16 mouse cellular contexts compared by ENCODE assay signal in the genomic region with DNA sequence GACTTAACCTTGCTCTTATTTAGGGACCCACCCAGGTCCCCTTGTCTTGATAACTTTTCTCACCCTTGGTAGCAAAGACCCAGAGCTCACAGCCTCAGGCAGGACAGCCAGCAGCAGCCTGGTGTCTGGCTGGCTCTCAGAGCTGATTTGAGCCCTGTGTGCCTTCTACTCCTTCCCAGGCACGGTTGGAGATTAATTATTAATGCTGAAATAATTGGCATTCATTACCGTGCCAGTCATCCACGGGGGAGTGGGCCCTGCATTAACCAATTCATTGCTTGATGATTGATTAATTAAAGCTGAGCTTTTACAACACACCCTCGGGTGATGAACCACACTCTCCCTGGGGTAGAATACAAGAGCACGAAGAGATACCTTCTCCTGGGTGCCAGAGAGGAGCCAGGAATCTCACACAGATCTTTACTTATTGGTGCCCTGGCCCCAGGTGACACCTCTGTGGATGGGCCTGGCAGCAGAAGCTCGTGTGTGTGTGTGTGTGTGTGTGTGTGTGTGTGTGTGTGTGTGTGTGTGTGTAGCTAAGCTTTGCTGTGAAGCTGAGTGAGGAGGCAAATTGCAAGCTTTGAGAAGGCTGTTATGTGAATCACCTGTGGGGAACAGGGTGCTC. TPM values are rescaled to one million over a fixed set of nuclear protein-coding genes. Genes with fewer than 3 reads are reported as not detected.
DNase-seq lines count a peak whose midpoint lies in the region; ATAC-seq and TF ChIP-seq lines count a peak whose summit lies in the region.
"Had no signal": no experiment of that assay in that cellular context is flagged by ENCODE, and none has a peak within 500 bp of the region (broad histone marks: within the 10 kb centered on the region; RNA-seq: fewer than 3 reads in every experiment).

No protein-coding gene starts in this region.

- 22% methylated on average over 6 of the region's 6 CpGs for WGBS in hindbrain, embryonic 12.5 days
- 55% methylated on average over 6 of the region's 6 CpGs for WGBS in hindbrain, embryonic 10.5 days
- 15% methylated on average over 6 of the region's 6 CpGs for WGBS in forebrain, postnatal 0 days
- 32% methylated on average over 6 of the region's 6 CpGs for WGBS in kidney, embryonic 15.5 days
- WGBS in midbrain, embryonic 15.5 days, result 23% methylated on average over 6 of the region's 6 CpGs

- no peak overlapping the region for H3K4me2 ChIP-seq in hindbrain, embryonic 12.5 days (replicated peaks)
- no peak overlapping the region for H3K4me2 ChIP-seq in forebrain, postnatal 0 days (ENCODE audit: low read depth)
- H3K4me2 ChIP-seq in kidney, embryonic 15.5 days, result no peak overlapping the region
- H3K4me2 ChIP-seq in midbrain, embryonic 15.5 days, result no peak overlapping the region
- H3K4me2 ChIP-seq: heart, embryonic 12.5 days; liver, embryonic 15.5 days; stomach, embryonic 15.5 days had no signal

- no peak overlapping the region for H3K4me3 ChIP-seq in hindbrain, embryonic 12.5 days
- no peak overlapping the region for H3K4me3 ChIP-seq in hindbrain, embryonic 10.5 days
- no peak overlapping the region for H3K4me3 ChIP-seq in forebrain, postnatal 0 days (ENCODE audit: low read depth, low read length)
- no peak overlapping the region for H3K4me3 ChIP-seq in kidney, embryonic 15.5 days (replicated peaks)
- H3K4me3 ChIP-seq in midbrain, embryonic 15.5 days, result no peak overlapping the region
- H3K4me3 ChIP-seq: heart, embryonic 12.5 days; liver, embryonic 15.5 days; stomach, embryonic 15.5 days had no signal

- H3K27me3 ChIP-seq in hindbrain, embryonic 12.5 days, result no peaks in the 10 kb centered on the region
- peaks cover 5% of the 10 kb centered on the region; the same call in 1 of the 2 replicates for H3K27me3 ChIP-seq in hindbrain, embryonic 10.5 days (ENCODE audit: insufficient read depth, poor library complexity, severe bottlenecking)
- H3K27me3 ChIP-seq in forebrain, postnatal 0 days (ENCODE audit: insufficient read depth, low read length), result no peaks in the 10 kb centered on the region
- H3K27me3 ChIP-seq in kidney, embryonic 15.5 days, result no peaks in the 10 kb centered on the region; the same call in 1 of the 2 replicates
- H3K27me3 ChIP-seq in midbrain, embryonic 15.5 days (replicated peaks), result 0 out of 2 replicates have a peak, but pooled peaks cover 3% of the 10 kb centered on the region
- H3K27me3 ChIP-seq: liver, embryonic 15.5 days; stomach, embryonic 15.5 days had no signal

- no peaks in the 10 kb centered on the region for H3K9me3 ChIP-seq in hindbrain, embryonic 12.5 days (replicated peaks)
- H3K9me3 ChIP-seq in hindbrain, embryonic 10.5 days, result no peaks in the 10 kb centered on the region
- H3K9me3 ChIP-seq in forebrain, postnatal 0 days (ENCODE audit: low read length), result no peaks in the 10 kb centered on the region
- H3K9me3 ChIP-seq in kidney, embryonic 15.5 days (replicated peaks), result no peaks in the 10 kb centered on the region
- H3K9me3 ChIP-seq in midbrain, embryonic 15.5 days, result no peaks in the 10 kb centered on the region
- H3K9me3 ChIP-seq: heart, embryonic 12.5 days; liver, embryonic 15.5 days; stomach, embryonic 15.5 days had no signal

- ATAC-seq in hindbrain, embryonic 12.5 days (ENCODE audit: low FRiP score), result peak; percentile 69; the same call in 1 of the 2 replicates
- peak; percentile 38; the same call in 1 of the 2 replicates for ATAC-seq in forebrain, postnatal 0 days
- ATAC-seq in kidney, embryonic 15.5 days (replicated peaks; ENCODE audit: low FRiP score), result peak; percentile 70
- ATAC-seq in midbrain, embryonic 15.5 days (replicated peaks), result peak; percentile 70
- no peak for ATAC-seq in granulocyte monocyte progenitor cell, adult 5-6 weeks (replicated peaks; ENCODE audit: poor library complexity, severe bottlenecking)

- no peak for TF ChIP-seq CTCF in forebrain, postnatal 0 days (IDR thresholded peaks at IDR 0.05; ENCODE audit: low read depth)

- no peak for DNase-seq in hindbrain, embryonic 10.5 days (ENCODE audit: low spot score)
- no peak for DNase-seq in forebrain, postnatal 0 days
- DNase-seq in spleen, adult 18-20 months, result no peak
- no peak for DNase-seq in right cerebral cortex, postnatal 14 days
- DNase-seq: cerebellum, adult 11-12 months; gastrocnemius, postnatal 25 days; layer of hippocampus, adult 9-11 months; right cerebral cortex, postnatal 25 days; thymus, postnatal 25 days had no signal

- peaks cover 11% of the 10 kb centered on the region for H3K4me1 ChIP-seq in hindbrain, embryonic 12.5 days
- peaks cover 14% of the 10 kb centered on the region for H3K4me1 ChIP-seq in hindbrain, embryonic 10.5 days (replicated peaks)
- H3K4me1 ChIP-seq in forebrain, postnatal 0 days (ENCODE audit: insufficient read depth), result no peaks in the 10 kb centered on the region
- peaks cover 4% of the 10 kb centered on the region; the same call in 1 of the 2 replicates for H3K4me1 ChIP-seq in kidney, embryonic 15.5 days
- peaks cover 6% of the 10 kb centered on the region; the same call in 1 of the 2 replicates for H3K4me1 ChIP-seq in midbrain, embryonic 15.5 days
- H3K4me1 ChIP-seq: liver, embryonic 15.5 days had no signal

- no peak overlapping the region for H3K9ac ChIP-seq in hindbrain, embryonic 12.5 days
- H3K9ac ChIP-seq in forebrain, postnatal 0 days, result no peak overlapping the region
- no peak overlapping the region for H3K9ac ChIP-seq in kidney, embryonic 15.5 days
- H3K9ac ChIP-seq in midbrain, embryonic 15.5 days, result no peak overlapping the region
- H3K9ac ChIP-seq: heart, embryonic 12.5 days; liver, embryonic 15.5 days; stomach, embryonic 15.5 days had no signal

- no peak overlapping the region for H3K27ac ChIP-seq in hindbrain, embryonic 12.5 days
- no peak overlapping the region for H3K27ac ChIP-seq in hindbrain, embryonic 10.5 days
- no peak overlapping the region for H3K27ac ChIP-seq in forebrain, postnatal 0 days (ENCODE audit: low read depth, low read length)
- peak overlapping the region; percentile 7; the same call in 1 of the 2 replicates for H3K27ac ChIP-seq in kidney, embryonic 15.5 days
- peak overlapping the region; percentile 43; the same call in 1 of the 2 replicates for H3K27ac ChIP-seq in midbrain, embryonic 15.5 days
- H3K27ac ChIP-seq: liver, embryonic 15.5 days; stomach, embryonic 15.5 days had no signal

- no peaks in the 10 kb centered on the region for H3K36me3 ChIP-seq in hindbrain, embryonic 12.5 days
- no peaks in the 10 kb centered on the region for H3K36me3 ChIP-seq in hindbrain, embryonic 10.5 days
- no peaks in the 10 kb centered on the region for H3K36me3 ChIP-seq in forebrain, postnatal 0 days (ENCODE audit: insufficient read depth)
- no peaks in the 10 kb centered on the region for H3K36me3 ChIP-seq in kidney, embryonic 15.5 days
- no peaks in the 10 kb centered on the region for H3K36me3 ChIP-seq in midbrain, embryonic 15.5 days (replicated peaks)
- H3K36me3 ChIP-seq: heart, embryonic 12.5 days; liver, embryonic 15.5 days; stomach, embryonic 15.5 days had no signal

RNA-seq across cellular contexts. Expression of a gene that starts 14.2 kb away (rescaled TPM):
- 2.1 TPM in 2 replicates for polyA plus RNA-seq in hindbrain, embryonic 12.5 days (2016; fragmentation: Nextera tagmentation; extraction: Ambion mirVana)
- polyA plus RNA-seq in hindbrain, embryonic 10.5 days (2016; fragmentation: Nextera tagmentation; extraction: Ambion mirVana), result 0.14 and 0.31 TPM in 2 replicates
- 5.8 and 6.0 TPM in 2 replicates for total RNA-seq in forebrain, postnatal 0 days (2014; rRNA removed)
- 4.1 and 4.2 TPM in 2 replicates for polyA plus RNA-seq in forebrain, postnatal 0 days (2015; fragmentation: Nextera tagmentation; extraction: Ambion mirVana)
- polyA plus RNA-seq in kidney, embryonic 15.5 days (2015; fragmentation: Nextera tagmentation; extraction: Ambion mirVana), result 0.32 and 0.34 TPM in 2 replicates
- polyA plus RNA-seq in midbrain, embryonic 15.5 days (2015; fragmentation: Nextera tagmentation; extraction: Ambion mirVana), result 2.4 and 2.5 TPM in 2 replicates
- total RNA-seq in granulocyte monocyte progenitor cell, adult 5-6 weeks (2014; fragmentation: Nextera tagmentation), result not detected in 2 replicates
- not detected in 2 replicates for total RNA-seq in granulocyte monocyte progenitor cell, adult 5-6 weeks (2017)

Comparison
In these comparisons a context has a peak if more than half of its experiments do, and no peak if none do; other contexts are left out.
1. H3K27ac ChIP-seq: peak in kidney, embryonic 15.5 days (single experiment) and midbrain, embryonic 15.5 days (single experiment); none in hindbrain, embryonic 12.5 days (single experiment), hindbrain, embryonic 10.5 days (single experiment) and forebrain, postnatal 0 days (single experiment).